ENCODE assay signal across 9 mouse cellular contexts in the genomic region with DNA sequence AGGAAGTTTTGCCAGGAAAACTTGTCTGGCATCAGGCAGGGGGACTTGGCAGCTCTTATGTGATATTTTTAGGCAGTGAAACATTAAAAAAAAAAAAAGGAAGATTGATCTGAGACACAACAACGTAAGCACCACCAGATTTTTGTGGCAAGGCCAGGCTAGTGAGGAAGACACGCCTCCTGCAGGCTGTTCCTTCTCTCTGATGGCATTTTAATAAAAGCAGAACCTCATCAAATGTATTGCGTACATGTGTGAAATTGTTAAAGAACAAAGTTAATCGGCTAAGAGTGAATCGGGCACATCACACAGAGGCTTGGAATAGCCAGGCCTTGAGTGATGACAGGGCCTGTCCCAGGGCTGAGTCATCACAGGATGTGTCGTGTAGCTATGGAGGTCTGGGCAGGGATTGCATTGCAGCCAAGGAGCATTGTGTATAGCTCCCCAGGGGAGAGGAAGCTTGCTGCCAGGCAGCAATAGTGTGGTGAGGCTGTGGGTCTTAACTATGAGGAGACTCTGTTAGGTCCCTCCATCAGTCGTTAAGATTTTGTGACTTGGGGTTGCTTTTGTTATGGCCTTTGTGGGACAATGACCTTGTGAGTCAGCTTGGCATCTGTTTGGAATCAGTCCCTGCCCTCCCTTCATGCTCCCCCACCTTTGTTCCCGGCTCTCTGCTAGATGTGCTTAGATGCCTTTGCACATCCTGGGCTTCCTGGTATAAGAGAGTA. TPM values are rescaled to one million over a fixed set of nuclear protein-coding genes. Genes with fewer than 3 reads are reported as not detected.
DNase-seq lines count a peak whose midpoint lies in the region; ATAC-seq and TF ChIP-seq lines count a peak whose summit lies in the region.
"Had no signal": no experiment of that assay in that cellular context is flagged by ENCODE, and none has a peak within 500 bp of the region (broad histone marks: within the 10 kb centered on the region; RNA-seq: fewer than 3 reads in every experiment).

No protein-coding gene starts in this region.

- peak; percentile 53; the same call in 1 of the 2 replicates for ATAC-seq in stomach, postnatal 0 days (ENCODE audit: low FRiP score, low TSS enrichment)

- H3K4me2 ChIP-seq in stomach, postnatal 0 days (replicated peaks; ENCODE audit: low read depth), result no peak overlapping the region
- H3K4me2 ChIP-seq: midbrain, embryonic 12.5 days had no signal

- H3K27me3 ChIP-seq in stomach, postnatal 0 days (ENCODE audit: control insufficient read depth, insufficient read depth, low read length), result no peaks in the 10 kb centered on the region
- H3K27me3 ChIP-seq: midbrain, embryonic 12.5 days had no signal

- H3K4me1 ChIP-seq in stomach, postnatal 0 days (replicated peaks; ENCODE audit: control insufficient read depth, insufficient read depth), result no peaks in the 10 kb centered on the region
- H3K4me1 ChIP-seq: midbrain, embryonic 12.5 days had no signal

- no peak for TF ChIP-seq CTCF in stomach, postnatal 0 days (IDR thresholded peaks at IDR 0.05; ENCODE audit: low read depth)

- TF ChIP-seq EP300 in stomach, postnatal 0 days (optimal IDR thresholded peaks at IDR 0.05), result no peak

- 43% methylated on average over 8 of the region's 8 CpGs for WGBS in stomach, postnatal 0 days

- no peak overlapping the region for H3K9ac ChIP-seq in stomach, postnatal 0 days (ENCODE audit: low read length)
- H3K9ac ChIP-seq: midbrain, embryonic 12.5 days had no signal

- H3K27ac ChIP-seq in stomach, postnatal 0 days (replicated peaks), result no peak overlapping the region
- H3K27ac ChIP-seq: midbrain, embryonic 12.5 days had no signal

- H3K36me3 ChIP-seq in stomach, postnatal 0 days (ENCODE audit: control insufficient read depth, insufficient read depth, low read length), result no peaks in the 10 kb centered on the region; the same call in 1 of the 2 replicates
- H3K36me3 ChIP-seq: midbrain, embryonic 12.5 days had no signal

- DNase-seq in 3134 (ENCODE audit: extremely low read depth, insufficient read length, low spot score) (peak; percentile 81), ES-CJ7 (ENCODE audit: low read depth, low spot score) (peak; percentile 17)
- peak; percentile 51 for DNase-seq in cerebellum, adult 8-10 months
- DNase-seq in heart, adult 18-20 months, result peak; percentile 73 to 77
- peak; percentile 72 for DNase-seq in kidney, adult 9 months
- DNase-seq in lung, postnatal 10 days, result peak; percentile 65
- no peak for DNase-seq in stomach, postnatal 0 days (ENCODE audit: low spot score)
- no peak for DNase-seq in thymus, postnatal 10 days (ENCODE audit: low spot score in 2 of 2)

- no peak overlapping the region for H3K4me3 ChIP-seq in stomach, postnatal 0 days (ENCODE audit: low read depth, low read length)
- H3K4me3 ChIP-seq: midbrain, embryonic 12.5 days had no signal

- no peaks in the 10 kb centered on the region for H3K9me3 ChIP-seq in stomach, postnatal 0 days (ENCODE audit: control insufficient read depth, low read length)
- H3K9me3 ChIP-seq: midbrain, embryonic 12.5 days had no signal

RNA-seq across cellular contexts. Expression of gene Lrrk2, which starts 30.2 kb away (rescaled TPM):
- total RNA-seq in heart, adult 18-20 months (2021), result 10 to 100 TPM; 10.3 to 11.3 TPM
- 3.9 and 4.2 TPM in 2 replicates for polyA plus RNA-seq in stomach, postnatal 0 days (2015; fragmentation: Nextera tagmentation; extraction: Ambion mirVana)

Comparison
In these comparisons a context has a peak if more than half of its experiments do, and no peak if none do; other contexts are left out.
1. DNase-seq: peak in 3134 (single experiment), ES-CJ7 (single experiment), cerebellum, adult 8-10 months (single experiment), heart, adult 18-20 months (2 of 2), kidney, adult 9 months (single experiment) and lung, postnatal 10 days (single experiment); none in stomach, postnatal 0 days (single experiment) and thymus, postnatal 10 days (0 of 2).